Mouse (Mus musculus) c-Kit-negative CD71-positive TER-119-positive erythroid progenitor cells, embryonic 14.5 days (primary cell): ENCODE measurements around the gene Parl.

Experiments used
- DNase-seq: peaks from one replicate; pipeline ENCODE4 v3.0.0-alpha.2; 2013; ENCODE audit warnings: low read depth, low spot score

The Parl gene

DNA sequence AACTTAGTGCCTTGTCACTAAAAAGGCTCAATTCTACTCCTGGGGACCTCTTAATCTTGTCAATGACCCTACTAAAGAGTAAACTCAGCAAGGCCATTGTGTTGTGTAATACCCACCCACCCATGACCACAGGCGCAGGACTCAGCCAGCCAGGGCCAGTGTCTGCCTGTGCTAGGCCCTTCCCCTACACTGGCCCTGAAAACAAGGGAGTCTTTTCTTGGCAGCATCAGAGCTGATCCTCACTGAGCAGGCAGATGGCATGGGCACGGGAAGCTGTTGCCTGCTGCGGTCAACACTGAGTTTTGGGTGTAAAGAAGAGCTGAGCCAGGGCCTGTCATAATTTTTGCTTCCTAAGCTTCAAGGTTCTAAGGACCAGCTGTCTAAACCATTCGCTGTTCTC, 64.8 kb downstream of the Parl start:
- DNase-seq, result no peak

DNA sequence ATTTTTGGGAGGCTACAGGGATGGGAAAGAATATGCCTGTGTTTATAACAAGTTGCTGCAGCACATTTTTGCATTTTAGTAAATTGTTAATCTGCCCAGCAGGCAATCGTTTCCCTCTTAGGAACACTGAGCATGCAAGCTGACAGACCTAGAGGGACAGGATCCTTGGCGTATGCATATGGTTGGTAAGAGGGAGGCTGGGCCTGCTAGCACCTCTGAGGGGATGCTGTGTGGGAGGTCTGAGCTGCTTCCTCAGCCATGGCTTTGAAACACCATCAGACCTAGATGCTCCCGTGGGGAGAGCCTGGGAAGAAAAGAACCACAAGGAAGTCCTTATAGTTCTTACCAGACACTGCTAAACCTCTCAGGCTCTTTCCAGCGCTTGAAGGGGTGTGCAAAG, 67.8 kb downstream of the Parl start:
- DNase-seq, result no peak
